Comparison of ENCODE assay signal across 25 mouse cellular contexts in genomic region chr1:192343996-192344395, GRCm38 (mm10).
DNase-seq lines count a peak whose midpoint lies in the region; ATAC-seq and TF ChIP-seq lines count a peak whose summit lies in the region.
"Had no signal": no experiment of that assay in that cellular context is flagged by ENCODE, and none has a peak within 500 bp of the region (broad histone marks: within the 10 kb centered on the region; RNA-seq: fewer than 3 reads in every experiment).

No protein-coding gene starts in this region.

- no peak overlapping the region for H3K27ac ChIP-seq in embryonic facial prominence, embryonic 14.5 days (replicated peaks; ENCODE audit: low read depth, low read length)
- H3K27ac ChIP-seq in embryonic facial prominence, embryonic 10.5 days (replicated peaks) = no peak overlapping the region
- H3K27ac ChIP-seq in cortical plate, adult 2 months (ENCODE audit: insufficient read depth, low read length) = peak overlapping the region; percentile 85; the same call in 1 of the 2 replicates
- H3K27ac ChIP-seq: embryonic facial prominence, embryonic 12.5 days; embryonic facial prominence, embryonic 15.5 days; forebrain, embryonic 10.5 days; forebrain, embryonic 12.5 days had no signal

- ATAC-seq in embryonic facial prominence, embryonic 14.5 days (ENCODE audit: low read depth) = no peak; the same call in 1 of the 2 replicates
- ATAC-seq: activated CD4-positive, CD25-positive, alpha-beta regulatory T cell, adult 4 months; CD4-positive, CD25-positive, alpha-beta regulatory T cell, adult 4 months; forebrain, embryonic 14.5 days; forebrain, embryonic 16.5 days; Patski had no signal

- TF ChIP-seq POLR2A in cortical plate, adult 2 months (IDR thresholded peaks at IDR 0.05; ENCODE audit: extremely low read depth, insufficient read depth, low read length) = no peak

- no peaks in the 10 kb centered on the region for H3K4me1 ChIP-seq in embryonic facial prominence, embryonic 14.5 days (ENCODE audit: control insufficient read depth, insufficient read depth, low read length)
- H3K4me1 ChIP-seq in embryonic facial prominence, embryonic 10.5 days = 0 out of 2 replicates have a peak, but pooled peaks cover 3% of the 10 kb centered on the region
- H3K4me1 ChIP-seq in cortical plate, adult 2 months (ENCODE audit: control insufficient read depth, insufficient read depth, low read length) = peaks cover 28% of the 10 kb centered on the region
- H3K4me1 ChIP-seq: embryonic facial prominence, embryonic 12.5 days; forebrain, embryonic 10.5 days had no signal

- peak; percentile 53 for DNase-seq in embryonic facial prominence, embryonic 14.5 days (ENCODE audit: low spot score)
- no peak for DNase-seq in embryonic facial prominence, embryonic 10.5 days (ENCODE audit: low spot score)
- DNase-seq in gonadal fat pad, adult 2 months (ENCODE audit: low read depth) = peak; percentile 63
- no peak for DNase-seq in urinary bladder, postnatal 36 days (ENCODE audit: low spot score in 2 of 2)
- DNase-seq: adrenal gland, adult 8-10 months; adrenal gland, postnatal 14 days; adrenal gland, postnatal 36 days; B cell, adult 2 months; cerebellum, adult 11-12 months; cerebellum, adult 2 months; cerebellum, adult 9-10 months; cerebellum, postnatal 10 days; cerebellum, postnatal 25 days; embryo, embryonic 11 days had no signal

- H3K27me3 ChIP-seq in embryonic facial prominence, embryonic 14.5 days (replicated peaks; ENCODE audit: control insufficient read depth, insufficient read depth, low read length) = no peaks in the 10 kb centered on the region
- H3K27me3 ChIP-seq in embryonic facial prominence, embryonic 10.5 days (replicated peaks; ENCODE audit: low read depth, poor library complexity, severe bottlenecking) = no peaks in the 10 kb centered on the region
- H3K27me3 ChIP-seq: embryonic facial prominence, embryonic 12.5 days; embryonic facial prominence, embryonic 15.5 days; forebrain, embryonic 12.5 days; Patski had no signal

- H3K4me3 ChIP-seq in embryonic facial prominence, embryonic 14.5 days (ENCODE audit: low read depth, low read length) = no peak overlapping the region
- no peak overlapping the region for H3K4me3 ChIP-seq in embryonic facial prominence, embryonic 10.5 days
- H3K4me3 ChIP-seq in cortical plate, adult 2 months (ENCODE audit: insufficient read depth, low read length) = no peak overlapping the region
- H3K4me3 ChIP-seq: embryonic facial prominence, embryonic 12.5 days; embryonic facial prominence, embryonic 15.5 days; forebrain, embryonic 10.5 days; forebrain, embryonic 12.5 days had no signal

- H3K36me3 ChIP-seq in embryonic facial prominence, embryonic 14.5 days (ENCODE audit: control insufficient read depth, insufficient read depth, low read length) = no peaks in the 10 kb centered on the region
- no peaks in the 10 kb centered on the region for H3K36me3 ChIP-seq in embryonic facial prominence, embryonic 10.5 days (replicated peaks)
- H3K36me3 ChIP-seq: embryonic facial prominence, embryonic 12.5 days; embryonic facial prominence, embryonic 15.5 days; forebrain, embryonic 10.5 days; forebrain, embryonic 12.5 days; G1E had no signal

- peaks cover 5% of the 10 kb centered on the region; the same call in 1 of the 2 replicates for H3K9me3 ChIP-seq in embryonic facial prominence, embryonic 14.5 days (ENCODE audit: control insufficient read depth, low read length)
- H3K9me3 ChIP-seq in embryonic facial prominence, embryonic 10.5 days = peaks cover 4% of the 10 kb centered on the region; the same call in 1 of the 2 replicates
- H3K9me3 ChIP-seq: embryonic facial prominence, embryonic 12.5 days; embryonic facial prominence, embryonic 15.5 days; forebrain, embryonic 10.5 days; forebrain, embryonic 12.5 days; G1E had no signal

- WGBS in embryonic facial prominence, embryonic 14.5 days = 84% methylated on average over 4 of the region's 4 CpGs
- 88% methylated on average over 4 of the region's 4 CpGs for WGBS in embryonic facial prominence, embryonic 10.5 days

- H3K9ac ChIP-seq in embryonic facial prominence, embryonic 14.5 days (ENCODE audit: low read depth, low read length) = no peak overlapping the region
- H3K9ac ChIP-seq: embryonic facial prominence, embryonic 12.5 days; embryonic facial prominence, embryonic 15.5 days; forebrain, embryonic 12.5 days had no signal

- no peak overlapping the region for H3K4me2 ChIP-seq in embryonic facial prominence, embryonic 14.5 days (ENCODE audit: low read depth, low read length)
- H3K4me2 ChIP-seq: embryonic facial prominence, embryonic 12.5 days; embryonic facial prominence, embryonic 15.5 days; forebrain, embryonic 12.5 days had no signal

- no peak for TF ChIP-seq CTCF in cortical plate, adult 2 months (IDR thresholded peaks at IDR 0.05; ENCODE audit: extremely low read depth, insufficient read depth, low read length)

Comparison
In these comparisons a context has a peak if more than half of its experiments do, and no peak if none do; other contexts are left out.
1. DNase-seq: peak in embryonic facial prominence, embryonic 14.5 days (single experiment) and gonadal fat pad, adult 2 months (single experiment); none in embryonic facial prominence, embryonic 10.5 days (single experiment) and urinary bladder, postnatal 36 days (0 of 2).